Mouse (Mus musculus) kidney, embryonic 16.5 days (tissue): ENCODE measurements around the gene Hspd1. TPM values are rescaled to one million over a fixed set of nuclear protein-coding genes. Genes with fewer than 3 reads are reported as not detected.

ENCODE experiments used
- polyA plus RNA-seq: library from polyadenylated mRNA; unstranded; fragments of >200 nt; fragmentation: Nextera tagmentation; extraction: Ambion mirVana; gene quantifications from 2 replicates; pipeline ENCODE4 v1.2.1, GENCODE M21; 2015

Hspd1 gene
- polyA plus RNA-seq, 1 experiment from 2014 or later: 498 TPM

Other genes with a start within 250 kb of the Hspd1 start
- gene Ankrd44, start 161.9 kb downstream of the Hspd1 start, polyA plus RNA-seq: 6.6 and 6.8 TPM in 2 replicates
- gene Sf3b1, start 60.8 kb downstream of the Hspd1 start, polyA plus RNA-seq: 284 and 299 TPM in 2 replicates
- 15.3 and 16.5 TPM in 2 replicates for gene Coq10b, start 35.5 kb downstream of the Hspd1 start, polyA plus RNA-seq
- 404 and 411 TPM in 2 replicates for gene Hspe1, start 111 bp downstream of the Hspd1 start, polyA plus RNA-seq
- 134 and 139 TPM in 2 replicates for gene Mob4, start 43.0 kb upstream of the Hspd1 start, polyA plus RNA-seq
- gene Rftn2, start 138.5 kb upstream of the Hspd1 start, polyA plus RNA-seq: 7.6 and 9.0 TPM in 2 replicates
- 2.2 and 2.6 TPM in 2 replicates for gene Mars2, start 148.9 kb upstream of the Hspd1 start, polyA plus RNA-seq